Mouse (Mus musculus) heart, adult 9 months (tissue): ENCODE measurements around the gene Bpgm.

Source experiments
- DNase-seq, 2 experiments: peaks; one replicate each; pipeline ENCODE4 v3.0.0; 2022; ENCODE audit warnings: low spot score in 2 of 2

Bpgm gene

GRCm38 (mm10) chr6:34486071-34486626 lies 10.1 kb downstream of the Bpgm start:
- DNase-seq, result peak in 1 of 2 experiments; percentile 16

- DNase-seq, result no peak
These were observed 17.5 kb downstream of the Bpgm start for GRCm38 (mm10) chr6:34493327-34494095.

GRCm38 (mm10) chr6:34495140-34495551 lies 19.1 kb downstream of the Bpgm start:
- no peak for DNase-seq

GRCm38 (mm10) chr6:34497991-34498625 lies 22.1 kb downstream of the Bpgm start:
- no peak for DNase-seq

GRCm38 (mm10) chr6:34502291-34502690 lies 26.3 kb downstream of the Bpgm start:
- no peak for DNase-seq

- no peak for DNase-seq
These were observed 29.9 kb downstream of the Bpgm start for GRCm38 (mm10) chr6:34505957-34506356.

GRCm38 (mm10) chr6:34507581-34507980 lies 31.6 kb downstream of the Bpgm start:
- no peak for DNase-seq

GRCm38 (mm10) chr6:34508016-34508415 lies 32.0 kb downstream of the Bpgm start:
- no peak for DNase-seq

GRCm38 (mm10) chr6:34510277-34510676 lies 34.3 kb downstream of the Bpgm start:
- no peak for DNase-seq

GRCm38 (mm10) chr6:34511410-34511809 lies 35.4 kb downstream of the Bpgm start:
- peak in 1 of 2 experiments; percentile 14 for DNase-seq

GRCm38 (mm10) chr6:34512741-34513140 lies 36.7 kb downstream of the Bpgm start:
- DNase-seq, result no peak

GRCm38 (mm10) chr6:34514655-34515054 lies 38.6 kb downstream of the Bpgm start:
- DNase-seq, result no peak

- DNase-seq, result no peak
These were observed 39.2 kb downstream of the Bpgm start for GRCm38 (mm10) chr6:34515098-34515782.

GRCm38 (mm10) chr6:34515783-34516099 lies 39.7 kb downstream of the Bpgm start:
- DNase-seq, result no peak

- DNase-seq, result no peak
These were observed 41.7 kb downstream of the Bpgm start for GRCm38 (mm10) chr6:34517750-34518149.

- no peak for DNase-seq
These were observed 43.1 kb downstream of the Bpgm start for GRCm38 (mm10) chr6:34519087-34519486.

- no peak for DNase-seq
These were observed 44.5 kb downstream of the Bpgm start for GRCm38 (mm10) chr6:34520491-34520890.

GRCm38 (mm10) chr6:34520912-34521311 lies 44.9 kb downstream of the Bpgm start:
- no peak for DNase-seq

- no peak for DNase-seq
These were observed 47.5 kb downstream of the Bpgm start for GRCm38 (mm10) chr6:34523476-34523875.

- DNase-seq, result no peak
These were observed 49.5 kb downstream of the Bpgm start for GRCm38 (mm10) chr6:34525499-34525924.

GRCm38 (mm10) chr6:34525927-34526326 lies 49.9 kb downstream of the Bpgm start:
- DNase-seq, result no peak

GRCm38 (mm10) chr6:34526389-34526788 lies 50.4 kb downstream of the Bpgm start:
- no peak for DNase-seq

GRCm38 (mm10) chr6:34528131-34528530 lies 52.1 kb downstream of the Bpgm start:
- DNase-seq, result no peak
